Mouse (Mus musculus) small intestine, adult 2 months (tissue): ENCODE results near the gene Epb42.

Experiments used
- CTCF ChIP-seq: fragments of 200-500 bp; IDR thresholded peaks from 2 replicates; pipeline ENCODE4 v1.5.1; 2012; ENCODE audit warnings: low read depth, mild to moderate bottlenecking, control low read depth, inconsistent platforms, low read length, moderate library complexity, mixed read lengths; ENCODE audit not compliant: insufficient replicate concordance, insufficient read length; ENCODE audit errors: extremely low read depth
- POLR2A ChIP-seq: fragments of 200-500 bp; IDR thresholded peaks from 2 replicates; pipeline ENCODE4 v1.6.1; 2012; ENCODE audit warnings: low read depth, mild to moderate bottlenecking, control low read depth, inconsistent platforms, low read length, moderate library complexity

DNA sequence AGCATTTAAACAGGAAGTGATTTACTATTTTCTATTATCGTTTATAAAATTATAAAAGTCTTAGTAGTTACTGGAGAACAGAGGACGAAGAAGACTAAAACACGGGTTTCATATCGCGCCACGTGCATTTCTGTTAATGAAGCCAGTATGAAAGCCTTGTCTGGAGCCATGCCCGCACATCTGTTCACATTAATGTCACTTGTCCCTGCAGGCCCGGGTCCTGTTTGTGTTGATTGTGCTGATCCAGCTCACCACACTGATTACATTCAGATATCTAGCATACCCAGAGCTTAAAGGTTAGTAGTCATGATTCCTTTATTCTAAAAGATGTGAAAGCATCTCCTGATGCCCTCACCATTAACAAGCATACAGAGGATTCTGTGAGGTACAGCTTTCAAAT lies 38.0 kb downstream of the Epb42 start:
- TF ChIP-seq CTCF, result no peak
- no peak for TF ChIP-seq POLR2A
